Mouse (Mus musculus): Measurements from ENCODE around the gene Dhrs7b.

Dhrs7b gene

DNA sequence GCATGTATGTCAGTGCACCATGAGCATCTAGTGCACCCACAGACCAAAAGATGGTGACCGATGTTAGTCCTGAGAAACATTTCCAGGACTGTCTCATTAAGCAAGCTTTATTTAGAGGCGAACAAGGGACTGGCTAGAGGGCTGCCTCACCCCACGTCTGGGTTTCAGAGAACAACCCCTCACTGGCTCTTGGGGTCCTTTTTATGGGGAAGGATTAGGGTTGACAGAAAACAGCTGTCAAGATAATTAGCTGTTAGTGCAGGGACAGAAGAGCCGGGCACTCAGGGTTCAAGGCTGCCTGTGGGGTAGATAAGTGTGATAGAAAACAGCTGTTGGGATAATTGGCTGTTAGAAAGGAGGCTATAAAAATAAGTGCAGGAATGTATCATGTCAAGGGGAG, 65.5 kb downstream of the Dhrs7b start:
- DNase-seq (ENCODE audit: low spot score) = no peak

DNA sequence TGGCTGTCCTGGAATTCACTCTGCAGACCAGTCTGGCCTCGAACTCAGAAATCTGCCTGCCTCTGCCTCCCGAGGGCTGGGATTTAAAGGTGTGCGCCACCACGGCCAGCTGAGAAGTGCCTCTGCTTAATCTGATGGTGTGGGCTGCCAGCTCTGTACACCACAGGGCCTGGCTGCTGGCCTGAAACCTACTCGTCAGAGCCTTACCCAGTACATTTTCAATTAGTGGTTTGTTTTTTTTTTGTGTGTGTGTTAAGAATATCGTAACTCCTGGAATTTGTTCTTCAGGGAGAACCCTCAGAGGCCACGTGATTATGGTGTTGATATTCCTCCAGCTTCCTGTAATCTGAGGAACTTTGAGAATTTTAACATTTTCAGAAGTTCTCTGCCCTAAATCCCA, 71.6 kb downstream of the Dhrs7b start:
- DNase-seq (ENCODE audit: low spot score) = no peak

DNA sequence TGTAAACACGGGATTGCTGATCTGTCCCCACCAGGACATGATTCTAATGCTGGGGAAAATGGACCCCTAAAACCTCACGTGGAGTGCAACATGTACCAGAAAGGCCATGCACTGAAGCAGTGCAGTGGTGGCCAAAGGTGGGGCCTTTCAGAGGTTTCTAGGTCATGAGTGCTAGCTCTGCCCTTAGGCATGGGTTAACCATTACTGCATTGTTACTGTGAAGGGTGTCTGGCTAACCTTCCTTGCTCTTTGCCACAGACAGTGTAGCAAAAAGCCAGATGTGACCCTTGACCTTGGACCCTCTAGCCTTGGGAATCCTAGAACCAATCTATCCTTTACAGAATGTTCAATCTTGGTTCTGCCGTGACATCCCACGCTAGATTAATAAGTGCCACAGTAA, 72.1 kb downstream of the Dhrs7b start:
- DNase-seq (ENCODE audit: low spot score) = no peak

- no peak for DNase-seq (ENCODE audit: low spot score)
These were observed 73.2 kb downstream of the Dhrs7b start for GRCm38 (mm10) chr11:60903661-60904061.

DNA sequence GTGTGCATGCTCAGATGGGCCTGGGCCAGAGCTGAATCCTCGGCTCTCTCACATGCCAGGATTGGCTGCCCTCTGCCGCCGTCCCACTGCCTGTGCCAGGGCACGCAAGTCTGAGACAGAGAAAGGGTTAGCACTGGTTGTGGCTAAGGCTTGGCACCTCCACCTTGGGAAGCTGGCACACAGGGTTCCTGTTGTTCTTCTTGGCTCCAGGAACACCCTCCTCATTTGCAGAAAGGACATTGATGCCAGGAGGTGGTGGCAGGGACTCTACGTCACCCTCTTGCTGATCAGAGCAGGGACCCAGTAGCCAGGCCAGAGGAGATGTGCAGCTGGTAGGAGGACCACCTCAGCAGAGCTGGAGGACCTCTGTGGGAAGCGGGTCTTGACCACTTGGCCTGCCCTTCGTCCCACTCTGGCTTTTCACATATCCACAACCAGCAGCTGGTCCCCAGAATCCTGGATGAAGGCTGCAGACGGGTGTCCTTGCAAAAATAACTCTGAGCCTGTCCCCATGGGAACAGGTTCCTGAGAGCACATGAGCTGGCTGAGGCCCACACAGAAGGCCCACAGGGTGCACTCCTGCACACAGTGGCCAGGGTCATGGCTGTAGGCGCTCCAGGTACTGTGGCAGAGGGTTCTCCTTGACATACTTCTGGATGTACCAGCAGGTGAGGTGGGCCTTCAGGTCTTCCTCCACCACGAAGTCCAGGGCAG, 75.1 kb downstream of the Dhrs7b start:
- DNase-seq (ENCODE audit: low spot score) = no peak

GRCm38 (mm10) chr11:60906449-60906848, 76.0 kb downstream of the Dhrs7b start:
- no peak for DNase-seq (ENCODE audit: low spot score)

GRCm38 (mm10) chr11:60908073-60908472, 77.6 kb downstream of the Dhrs7b start:
- DNase-seq (ENCODE audit: low spot score) = no peak

GRCm38 (mm10) chr11:60909626-60910025, 79.2 kb downstream of the Dhrs7b start:
- no peak for DNase-seq (ENCODE audit: low spot score)

All from urinary bladder, postnatal 10 days (tissue).